Mouse (Mus musculus) frontal cortex, adult (tissue): Measurements from ENCODE around the gene Erh.

ENCODE experiments used
- ATAC-seq: cut with Nextera tagmentation; 2 replicates; pipeline ENCODE4 v1.9.2; 2017; ENCODE audit warnings: mild to moderate bottlenecking, moderate library complexity, mixed read lengths; ENCODE audit not compliant: low TSS enrichment

The Erh gene

GRCm38 (mm10) chr12:80643693-80644505 is at the start of gene Erh, which contains the start of gene Slc39a9:
Gene Erh (minus strand): TSS chr12:80644341.
Gene Slc39a9 (plus strand): TSS chr12:80643883.
- ATAC-seq = peak; percentile 98

DNA sequence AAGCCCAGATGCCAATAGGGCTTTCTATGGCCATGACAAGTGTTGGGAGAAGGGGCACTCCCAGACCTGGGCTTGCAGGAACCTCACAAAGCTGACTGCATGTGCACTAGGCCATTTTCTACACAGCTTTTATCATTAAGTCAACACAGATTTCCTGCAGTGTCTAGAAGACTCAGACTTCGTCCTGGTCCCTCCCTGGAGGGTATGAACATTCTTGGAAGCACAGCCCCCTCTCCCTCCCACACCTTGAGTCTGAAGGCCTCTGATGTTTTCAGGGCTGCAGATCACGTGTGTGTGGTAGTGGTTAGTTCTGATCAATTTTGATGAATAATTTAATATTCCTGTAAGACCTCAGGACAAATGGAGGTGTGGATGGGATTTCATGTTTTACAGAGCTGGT is 49.6 kb upstream of the Erh start:
- no peak for ATAC-seq

DNA sequence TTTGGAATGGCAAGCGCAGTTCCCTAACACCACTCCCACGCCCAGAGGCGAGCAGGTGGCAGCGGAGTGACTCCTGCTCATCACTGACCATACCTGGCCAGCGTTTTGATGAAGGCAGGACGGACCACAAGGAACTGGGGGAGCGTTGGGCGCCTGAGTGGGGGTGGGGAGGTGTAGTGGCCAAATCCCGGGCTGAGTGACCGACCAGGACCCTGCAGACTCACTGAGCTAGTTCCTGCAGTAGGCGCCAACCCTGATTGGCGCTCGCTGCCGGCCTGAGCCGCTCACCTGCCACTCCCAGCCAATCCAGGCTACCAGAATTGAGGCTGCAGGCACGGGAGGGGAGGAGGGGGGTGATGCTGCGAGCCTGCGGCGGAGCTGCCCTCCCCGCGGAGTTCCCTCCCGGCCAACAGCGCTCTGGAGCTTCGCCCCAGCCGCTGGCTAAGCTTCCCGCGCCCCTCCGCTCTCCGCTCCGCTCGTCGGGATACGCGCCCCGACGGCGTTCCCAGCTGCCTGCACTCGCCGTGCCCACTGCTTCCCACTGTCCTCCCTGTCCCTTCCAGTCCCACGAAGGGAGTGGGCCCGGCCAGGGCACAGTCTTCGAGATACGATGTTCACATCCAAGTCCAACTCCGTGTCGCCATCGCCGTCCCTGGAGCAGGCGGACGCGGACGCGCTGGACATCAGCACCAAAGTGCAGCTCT is 48.3 kb upstream of the Erh start, which contains the start of gene Plekhd1:
TSS of gene Plekhd1 (plus strand) at position 323 of the 704 bp plus-strand sequence.
- ATAC-seq = peak; percentile 63

DNA sequence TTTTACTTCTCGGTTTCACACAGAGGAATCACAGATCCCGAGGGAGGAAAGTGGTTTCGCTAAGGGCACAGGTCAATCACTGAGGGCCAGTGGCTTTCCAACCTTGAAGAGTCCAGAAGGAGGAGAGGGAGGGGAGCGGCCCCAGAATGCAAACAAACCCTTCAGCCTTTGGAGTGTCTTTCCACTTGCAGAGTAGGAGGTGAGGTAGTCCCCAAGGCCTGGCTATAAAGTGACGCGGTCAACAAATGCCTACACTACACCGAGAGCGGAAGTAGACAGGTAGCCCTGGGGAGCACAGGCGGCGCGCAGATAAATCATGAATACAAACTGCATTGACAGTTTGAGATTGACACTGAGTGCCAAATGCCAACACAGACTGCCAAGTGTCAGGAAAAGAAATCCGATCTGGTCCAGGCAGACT is 47.5 kb upstream of the Erh start:
- no peak for ATAC-seq

- no peak for ATAC-seq
Measured at GRCm38 (mm10) chr12:80689696-80690095, 45.6 kb upstream of the Erh start.

- peak; percentile 82 for ATAC-seq
Measured at GRCm38 (mm10) chr12:80687788-80688211, 43.7 kb upstream of the Erh start.

DNA sequence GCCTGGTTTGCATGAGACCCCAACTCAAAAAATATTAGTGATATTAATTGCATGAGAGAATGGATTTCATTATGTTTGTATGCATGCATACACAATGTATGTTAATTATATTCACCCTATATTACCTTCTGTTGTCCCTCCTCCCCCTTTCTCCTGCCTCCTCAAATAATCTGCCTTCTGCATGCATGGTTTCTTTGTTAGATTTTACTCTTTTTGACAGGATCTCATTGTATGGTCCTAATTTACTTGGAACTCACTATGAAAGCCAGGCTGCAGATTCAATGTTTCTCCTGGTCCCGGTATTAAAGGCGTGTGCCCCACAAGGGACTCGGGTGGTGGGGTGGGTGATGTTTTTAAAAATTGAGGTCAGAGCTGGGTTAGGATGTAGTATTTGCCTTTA is 40.2 kb upstream of the Erh start:
- ATAC-seq = no peak

- ATAC-seq = no peak
Measured at GRCm38 (mm10) chr12:80683554-80683953, 39.4 kb upstream of the Erh start.

DNA sequence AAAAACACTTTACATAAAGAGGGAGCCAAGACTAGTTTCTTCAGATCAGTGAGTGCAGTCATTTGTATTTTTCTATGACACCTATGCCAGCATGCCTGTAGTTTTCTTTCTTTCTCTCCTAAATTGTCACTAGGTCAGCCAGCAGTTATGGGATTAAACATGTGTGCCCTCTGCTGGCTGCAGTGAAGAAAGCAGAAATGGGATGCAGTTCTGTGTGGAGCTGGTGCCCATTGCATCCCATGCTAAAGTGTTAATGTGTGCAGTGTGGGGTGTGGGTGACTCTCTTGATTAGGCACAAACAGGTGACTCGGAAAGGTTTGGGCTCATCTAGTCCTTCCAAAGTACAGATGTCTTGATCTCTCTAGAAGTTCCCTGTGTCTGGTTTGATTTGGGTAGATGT is 37.2 kb upstream of the Erh start:
- ATAC-seq = peak; percentile 79

- peak; percentile 89 for ATAC-seq
Measured at GRCm38 (mm10) chr12:80673170-80673569, 29.0 kb upstream of the Erh start.

DNA sequence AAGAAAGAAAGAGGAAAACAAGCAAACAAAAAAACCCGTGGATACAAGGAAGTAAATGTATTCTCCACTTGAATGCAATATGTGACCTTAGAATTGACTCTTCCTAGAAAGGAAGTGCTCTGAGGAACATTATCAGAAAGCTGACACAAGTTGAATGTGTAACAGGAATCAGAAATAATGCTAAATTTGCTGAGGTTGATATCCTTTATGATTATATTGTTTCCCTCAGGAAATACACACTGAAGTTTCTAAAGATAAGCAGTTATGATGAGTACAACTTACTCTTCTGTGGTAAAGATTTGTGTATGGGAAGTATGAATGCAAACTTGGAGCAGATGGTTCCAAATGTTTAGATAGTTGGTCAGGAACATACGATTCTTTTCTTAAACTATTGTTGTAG is 24.2 kb upstream of the Erh start:
- ATAC-seq = no peak

- no peak for ATAC-seq
Measured at GRCm38 (mm10) chr12:80663935-80664334, 19.8 kb upstream of the Erh start.

GRCm38 (mm10) chr12:80662322-80662721 is 18.2 kb upstream of the Erh start:
- ATAC-seq = no peak

GRCm38 (mm10) chr12:80658661-80659060 is 14.5 kb upstream of the Erh start:
- no peak for ATAC-seq

DNA sequence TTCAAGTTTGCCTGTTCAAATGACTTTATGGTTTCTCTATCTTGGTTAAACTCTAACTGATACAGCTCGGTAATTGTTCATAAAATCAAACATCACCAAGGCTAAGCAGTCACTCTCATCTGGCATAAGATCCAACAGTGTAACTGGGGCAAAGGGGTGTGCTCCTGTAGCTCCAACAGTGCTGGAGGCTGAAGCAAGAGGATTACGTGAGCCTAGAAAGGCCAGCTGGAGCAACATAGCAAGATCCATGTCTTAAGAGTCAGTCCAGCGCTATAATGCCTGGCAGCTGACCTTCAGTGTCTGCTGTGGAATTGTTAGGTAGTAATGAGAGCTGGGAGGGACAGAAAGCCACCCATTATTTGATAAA is 10.5 kb upstream of the Erh start:
- ATAC-seq = no peak

GRCm38 (mm10) chr12:80653951-80654658 is 10.0 kb upstream of the Erh start:
- ATAC-seq = no peak

DNA sequence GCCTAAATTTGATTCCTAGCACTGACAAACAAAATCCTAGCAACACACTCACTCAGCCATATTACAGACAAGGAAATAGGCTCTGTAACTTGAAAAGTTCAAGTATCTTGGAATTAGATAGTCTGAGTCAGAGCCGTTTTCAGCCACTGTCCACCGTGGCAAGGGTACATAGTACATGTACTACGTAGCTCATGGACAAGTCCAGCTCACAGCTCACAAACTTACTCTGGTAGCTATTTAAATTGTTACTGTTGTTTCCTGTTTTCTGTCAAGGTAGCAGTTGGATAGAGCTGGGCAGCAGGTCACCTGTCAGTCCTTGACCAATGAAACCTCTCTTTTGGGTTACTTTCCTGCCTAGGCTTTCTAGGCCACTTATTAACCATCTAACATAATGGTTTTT is 2.2 kb upstream of the Erh start:
- no peak for ATAC-seq

- ATAC-seq = no peak
Measured at GRCm38 (mm10) chr12:80644506-80644868, 346 bp upstream of the Erh start.

- ATAC-seq = peak; percentile 29
Measured at GRCm38 (mm10) chr12:80642725-80643692, 1.1 kb downstream of the Erh start.

GRCm38 (mm10) chr12:80631790-80632189 is 12.4 kb downstream of the Erh start:
- ATAC-seq = no peak

DNA sequence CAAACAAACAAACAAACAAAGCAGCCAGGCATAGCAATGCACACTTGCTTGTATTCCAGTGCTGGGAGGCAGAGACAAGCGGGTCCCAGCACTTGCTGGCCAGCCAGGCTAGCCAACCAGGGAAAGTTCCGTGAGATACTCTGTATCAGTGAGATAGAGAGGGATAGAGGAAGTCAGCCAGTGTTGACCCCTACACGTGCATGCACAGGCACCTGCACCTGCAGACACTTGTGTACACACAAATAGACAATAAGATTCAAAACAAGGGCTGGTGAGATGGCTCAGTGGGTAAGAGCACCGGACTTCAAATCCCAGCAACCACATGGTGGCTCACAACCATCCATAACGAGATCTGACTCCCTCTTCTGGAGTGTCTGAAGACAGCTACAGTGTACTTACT is 23.6 kb downstream of the Erh start:
- no peak for ATAC-seq
